Mouse (Mus musculus) left cerebral cortex, postnatal 14 days (tissue): Measurements from ENCODE around the gene Car3. TPM values are rescaled to one million over a fixed set of nuclear protein-coding genes. Genes with fewer than 3 reads are reported as not detected.

ENCODE experiments used
- DNase-seq, 2 experiments: peaks; one replicate each; pipeline ENCODE4 v3.0.0; 2021 to 2022; ENCODE audit warnings: low spot score in 2 of 2, mixed read lengths in 1 of 2
- intact Hi-C: fragments of 180-260 bp; cut with DNase I; formaldehyde crosslinking; loops from one replicate; pipeline ENCODE4 v1.15.1; 2025
- total RNA-seq, 2 experiments: library from RNA; stranded (reverse); gene quantifications; 2 replicates each; pipeline ENCODE4 v1.2.3; 2021

Car3 gene
- total RNA-seq, 2 experiments from 2014 or later = 0.80 to 1.2 TPM

- intact Hi-C loops = loop anchor here (5.0 kb wide), 2 partner anchors 193 to 377 kb away; no protein-coding TSS in a partner anchor
- no peak for DNase-seq
Measured at GRCm38 (mm10) chr3:14870528-14870927, 7.2 kb downstream of the Car3 start.

GRCm38 (mm10) chr3:14871386-14871785 lies 8.1 kb downstream of the Car3 start:
- DNase-seq = no peak
- intact Hi-C loops = loop anchor here (5.0 kb wide), 2 partner anchors 194 to 376 kb away; no protein-coding TSS in a partner anchor

GRCm38 (mm10) chr3:14874402-14875040 lies 11.2 kb downstream of the Car3 start:
- DNase-seq = peak; percentile 50 to 81
- intact Hi-C loops = loop anchor here (2.0 to 5.0 kb wide), 3 partner anchors 197 to 373 kb away; no protein-coding TSS in a partner anchor

- no peak for DNase-seq
- intact Hi-C loops = no loop called here
Measured at GRCm38 (mm10) chr3:14876325-14876918, 13.1 kb downstream of the Car3 start.

GRCm38 (mm10) chr3:14877251-14877909 lies 14.1 kb downstream of the Car3 start:
- no peak for DNase-seq
- intact Hi-C loops = no loop called here

GRCm38 (mm10) chr3:14878749-14879223 lies 15.5 kb downstream of the Car3 start:
- DNase-seq = no peak
- intact Hi-C loops = no loop called here

- DNase-seq = no peak
- intact Hi-C loops = no loop called here
Measured at GRCm38 (mm10) chr3:14879293-14879692, 16.0 kb downstream of the Car3 start.

- intact Hi-C loops = no loop called here
- no peak for DNase-seq
Measured at GRCm38 (mm10) chr3:14880277-14880676, 17.0 kb downstream of the Car3 start.

GRCm38 (mm10) chr3:14882005-14882404 lies 18.7 kb downstream of the Car3 start:
- intact Hi-C loops = no loop called here
- DNase-seq = no peak

GRCm38 (mm10) chr3:14882756-14883155 lies 19.4 kb downstream of the Car3 start:
- intact Hi-C loops = no loop called here
- DNase-seq = no peak

GRCm38 (mm10) chr3:14884826-14885225 lies 21.5 kb downstream of the Car3 start:
- intact Hi-C loops = loop anchor here (5.0 kb wide), 1 partner anchor 307 kb away; no protein-coding TSS in a partner anchor

GRCm38 (mm10) chr3:14886102-14887098 lies 23.1 kb downstream of the Car3 start, which contains the start of gene Car2:
Car2 (plus strand) TSS chr3:14886273.
- peak; percentile 28 to 67 for DNase-seq
- intact Hi-C loops = loop anchor here (5.0 kb wide), 1 partner anchor 306 kb away; no protein-coding TSS in a partner anchor

More at GRCm38 (mm10) chr3:14884826-14885225, 21.5 kb downstream of the Car3 start:
- no peak for DNase-seq

- DNase-seq = no peak
- intact Hi-C loops = loop anchor here (5.0 kb wide), 1 partner anchor 305 kb away; no protein-coding TSS in a partner anchor
Measured at GRCm38 (mm10) chr3:14887134-14887666, 23.9 kb downstream of the Car3 start.

GRCm38 (mm10) chr3:14887686-14888295 lies 24.5 kb downstream of the Car3 start:
- no peak for DNase-seq
- intact Hi-C loops = loop anchor here (5.0 kb wide), 1 partner anchor 305 kb away; no protein-coding TSS in a partner anchor

GRCm38 (mm10) chr3:14888549-14888948 lies 25.2 kb downstream of the Car3 start:
- intact Hi-C loops = loop anchor here (5.0 kb wide), 1 partner anchor 304 kb away; no protein-coding TSS in a partner anchor
- DNase-seq = no peak

GRCm38 (mm10) chr3:14889085-14889484 lies 25.8 kb downstream of the Car3 start:
- intact Hi-C loops = loop anchor here (5.0 kb wide), 1 partner anchor 303 kb away; no protein-coding TSS in a partner anchor

GRCm38 (mm10) chr3:14889716-14890409 lies 26.6 kb downstream of the Car3 start:
- DNase-seq = no peak
- intact Hi-C loops = loop anchor here (5.0 kb wide), 1 partner anchor 302 kb away; no protein-coding TSS in a partner anchor

More at GRCm38 (mm10) chr3:14889085-14889484, 25.8 kb downstream of the Car3 start:
- DNase-seq = no peak
